Mouse (Mus musculus): ENCODE measurements around the gene Zhx3.

Zhx3 gene

GRCm38 (mm10) chr2:160804794-160805527 is 67.8 kb downstream of the Zhx3 start:
- DNase-seq (ENCODE audit: low spot score): no peak

GRCm38 (mm10) chr2:160802326-160802725 is 70.5 kb downstream of the Zhx3 start:
- DNase-seq (ENCODE audit: low spot score): no peak

- DNase-seq (ENCODE audit: low spot score): no peak
These were observed 71.8 kb downstream of the Zhx3 start for GRCm38 (mm10) chr2:160800967-160801366.

GRCm38 (mm10) chr2:160798206-160798605 is 74.6 kb downstream of the Zhx3 start:
- no peak for DNase-seq (ENCODE audit: low spot score)

- peak; percentile 53 for DNase-seq (ENCODE audit: low spot score)
These were observed 75.8 kb downstream of the Zhx3 start for GRCm38 (mm10) chr2:160796973-160797372.

- no peak for DNase-seq (ENCODE audit: low spot score)
These were observed 79.7 kb downstream of the Zhx3 start for GRCm38 (mm10) chr2:160793117-160793516.

- no peak for DNase-seq (ENCODE audit: low spot score)
These were observed 83.1 kb downstream of the Zhx3 start for GRCm38 (mm10) chr2:160789741-160790140.

GRCm38 (mm10) chr2:160789046-160789445 is 83.8 kb downstream of the Zhx3 start:
- DNase-seq (ENCODE audit: low spot score): no peak

GRCm38 (mm10) chr2:160786333-160786732 is 86.5 kb downstream of the Zhx3 start:
- DNase-seq (ENCODE audit: low spot score): no peak

- no peak for DNase-seq (ENCODE audit: low spot score)
These were observed 92.0 kb downstream of the Zhx3 start for GRCm38 (mm10) chr2:160780834-160781219.

- no peak for DNase-seq (ENCODE audit: low spot score)
These were observed 92.5 kb downstream of the Zhx3 start for GRCm38 (mm10) chr2:160780154-160780833.

GRCm38 (mm10) chr2:160778034-160778433 is 94.8 kb downstream of the Zhx3 start:
- DNase-seq (ENCODE audit: low spot score): no peak

- DNase-seq (ENCODE audit: low spot score): no peak
These were observed 101.2 kb downstream of the Zhx3 start for GRCm38 (mm10) chr2:160771325-160772276.

- DNase-seq (ENCODE audit: low spot score): no peak
These were observed 101.9 kb downstream of the Zhx3 start for GRCm38 (mm10) chr2:160770871-160771270.

- no peak for DNase-seq (ENCODE audit: low spot score)
These were observed 102.4 kb downstream of the Zhx3 start for GRCm38 (mm10) chr2:160770409-160770808.

- no peak for DNase-seq (ENCODE audit: low spot score)
These were observed 103.8 kb downstream of the Zhx3 start for GRCm38 (mm10) chr2:160768997-160769396.

GRCm38 (mm10) chr2:160768097-160768695 is 104.6 kb downstream of the Zhx3 start:
- no peak for DNase-seq (ENCODE audit: low spot score)

- no peak for DNase-seq (ENCODE audit: low spot score)
These were observed 105.6 kb downstream of the Zhx3 start for GRCm38 (mm10) chr2:160767201-160767600.

GRCm38 (mm10) chr2:160766371-160766771 is 106.4 kb downstream of the Zhx3 start:
- DNase-seq (ENCODE audit: low spot score): peak; percentile 73

- DNase-seq (ENCODE audit: low spot score): no peak
These were observed 107.7 kb downstream of the Zhx3 start for GRCm38 (mm10) chr2:160765096-160765495.

- no peak for DNase-seq (ENCODE audit: low spot score)
These were observed 108.4 kb downstream of the Zhx3 start for GRCm38 (mm10) chr2:160764386-160764785.

GRCm38 (mm10) chr2:160763816-160764215 is 109.0 kb downstream of the Zhx3 start:
- DNase-seq (ENCODE audit: low spot score): no peak
